Mouse (Mus musculus): ENCODE data around the gene Ccdc141.
A peak's percentile ranks its signal among the peaks of the same experiment; 100 is the strongest.

The Ccdc141 gene

DNA sequence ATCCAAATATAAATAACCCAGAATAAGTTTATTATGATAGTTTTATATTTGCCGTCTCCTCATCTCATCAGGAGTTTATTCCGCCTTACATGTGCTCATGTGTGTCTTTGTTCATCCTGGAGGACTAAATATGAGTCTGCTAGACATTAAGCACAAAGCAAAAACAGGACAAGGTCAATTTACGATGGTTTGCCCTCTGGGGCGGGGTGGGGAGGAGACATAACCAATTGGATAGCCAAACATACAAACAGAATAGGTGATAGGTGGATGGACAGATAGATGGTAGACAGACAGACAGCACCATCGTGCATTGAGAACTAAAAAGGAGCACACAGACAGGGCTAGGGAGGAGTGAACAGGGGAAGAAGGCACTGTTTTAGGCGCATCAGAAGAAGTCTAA lies 3.4 kb upstream of the Ccdc141 start:
- DNase-seq, result no peak

DNA sequence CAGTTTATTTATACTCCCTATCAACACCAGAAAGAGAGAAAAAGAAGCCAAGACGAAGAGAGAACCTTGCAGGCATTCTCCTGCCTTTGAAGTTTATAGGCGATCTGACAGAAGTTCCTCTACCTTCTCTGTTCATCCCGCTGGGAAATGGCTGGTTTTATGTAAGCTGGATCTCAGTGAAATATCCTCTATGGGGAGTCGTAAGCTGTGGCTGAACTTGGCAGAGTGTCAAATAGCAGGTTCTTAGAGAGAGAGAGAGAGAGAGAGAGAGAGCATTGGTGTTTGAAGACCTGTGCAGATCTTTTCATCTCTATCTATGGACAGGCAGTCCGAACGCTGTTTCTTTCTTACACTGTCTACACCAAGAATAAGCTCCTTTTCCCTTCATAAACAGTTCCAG lies 2.9 kb upstream of the Ccdc141 start:
- no peak for DNase-seq

GRCm38 (mm10) chr2:77172241-77172671 lies 1.8 kb upstream of the Ccdc141 start:
- peak in 1 of 2 experiments; percentile 17 for DNase-seq

DNA sequence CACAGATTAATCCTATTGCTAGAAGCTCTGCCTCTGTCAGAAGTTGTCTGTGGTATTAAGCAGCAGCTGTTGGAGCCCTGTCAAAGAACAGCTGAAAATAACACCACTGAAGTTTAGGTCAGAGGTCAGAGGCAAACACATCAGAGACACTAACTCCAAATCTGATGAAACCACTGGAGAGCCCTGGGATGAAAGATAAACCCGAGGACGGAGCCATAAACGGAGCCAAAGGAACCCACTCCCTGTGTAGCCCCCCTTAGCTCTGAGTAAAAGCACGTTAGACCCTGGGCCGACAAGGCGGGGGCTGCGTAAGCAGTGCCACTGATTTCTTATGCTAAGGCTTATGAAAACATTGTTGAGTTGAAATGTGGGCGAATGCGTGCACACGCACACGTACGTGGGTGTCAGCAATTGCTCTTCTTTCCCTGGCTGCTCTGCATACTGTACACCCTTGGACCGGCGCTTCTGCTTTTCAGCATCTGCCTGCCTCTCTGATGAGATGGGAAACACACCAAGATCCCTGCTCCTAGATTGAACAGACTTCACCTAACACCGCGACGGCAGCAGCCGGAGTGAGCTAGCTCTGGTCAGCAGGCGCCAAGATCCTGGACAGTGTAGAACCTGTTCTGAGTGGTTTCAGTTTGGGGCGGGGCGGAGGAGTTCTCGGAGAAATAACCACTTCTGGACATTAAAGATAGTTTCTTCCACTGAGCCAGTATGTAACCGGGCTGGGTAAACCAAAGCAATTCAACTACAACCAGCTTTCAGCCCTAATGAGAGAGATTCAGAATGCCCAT lies 1.2 kb upstream of the Ccdc141 start:
- DNase-seq, result peak; percentile 23 to 42

DNA sequence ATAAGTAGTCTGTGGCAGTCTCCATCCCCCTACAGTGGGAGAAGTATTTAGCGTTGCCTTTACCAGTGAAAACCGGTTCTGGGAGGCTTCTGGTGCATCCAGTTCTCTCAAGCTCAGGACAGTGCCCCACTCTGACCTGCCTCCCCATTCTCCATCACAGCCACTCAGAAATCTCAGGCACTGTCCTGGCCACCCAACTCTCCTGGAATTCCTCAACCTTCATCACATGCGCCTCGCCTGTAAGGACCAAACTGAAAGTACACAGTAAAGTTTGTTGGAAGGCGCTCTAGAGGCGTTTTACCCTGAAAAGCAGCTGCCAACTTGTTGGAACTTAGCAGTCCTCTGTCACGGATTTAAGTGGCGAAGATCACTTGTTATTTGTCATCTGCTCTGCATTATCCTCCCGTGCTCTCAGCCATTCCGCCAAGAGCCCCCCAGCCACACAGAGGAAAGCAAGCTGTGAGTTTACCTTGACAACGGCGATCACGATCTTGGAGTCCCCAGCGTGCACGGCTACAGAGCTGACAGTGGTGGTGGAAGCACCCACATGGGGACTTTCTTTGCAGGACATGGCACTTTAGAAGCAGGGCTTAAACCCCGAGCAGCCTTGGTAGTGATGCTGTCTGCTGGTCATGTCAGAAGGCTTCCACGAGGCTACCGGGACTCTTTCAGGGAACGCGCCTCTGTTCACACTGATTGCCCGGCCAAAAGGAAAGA lies 362 bp downstream of the Ccdc141 start:
- DNase-seq, result peak; percentile 13 to 16

- no peak for DNase-seq
Observed at GRCm38 (mm10) chr2:77169218-77169617, 1.2 kb downstream of the Ccdc141 start.

DNA sequence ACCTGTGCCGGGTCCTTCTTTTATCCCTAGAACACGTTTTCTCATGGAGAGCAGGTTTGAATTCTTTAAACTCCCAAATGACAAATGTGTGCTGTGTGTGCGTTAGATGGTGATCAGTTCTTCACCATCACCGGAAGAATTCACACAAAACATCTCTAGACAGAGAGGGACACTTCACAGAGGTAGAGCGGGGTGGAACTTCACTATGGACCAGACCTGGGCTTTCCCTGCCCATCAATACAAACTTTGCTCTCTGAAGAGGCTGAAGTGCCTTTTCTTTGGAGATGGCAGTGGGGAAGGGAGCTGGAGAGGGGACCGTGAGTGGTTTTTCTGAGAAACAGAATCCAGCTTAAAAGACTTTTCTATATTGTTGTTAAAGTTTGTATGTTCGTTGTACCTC lies 1.7 kb downstream of the Ccdc141 start:
- DNase-seq, result no peak

GRCm38 (mm10) chr2:77168081-77168685 lies 2.3 kb downstream of the Ccdc141 start:
- no peak for DNase-seq

GRCm38 (mm10) chr2:77166366-77166765 lies 4.1 kb downstream of the Ccdc141 start:
- no peak for DNase-seq

DNA sequence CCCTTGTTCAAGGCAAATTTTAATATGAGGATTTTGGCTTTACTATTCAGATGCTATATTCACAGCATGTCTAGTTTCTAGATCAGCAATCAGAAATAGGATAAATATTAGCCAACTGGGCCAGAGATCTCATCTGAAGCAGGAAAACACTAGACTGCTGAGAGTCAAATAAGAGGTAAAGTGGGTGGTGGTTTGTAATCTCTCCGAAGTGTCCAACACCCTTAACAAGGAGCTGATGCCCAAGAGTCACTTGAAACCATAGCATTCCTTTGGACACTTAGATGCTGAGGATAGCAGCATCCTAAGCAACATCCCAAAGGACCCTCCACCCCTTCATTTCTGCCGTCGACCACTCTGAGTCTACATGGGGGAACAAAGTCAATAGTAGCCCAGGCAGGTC lies 5.8 kb downstream of the Ccdc141 start:
- DNase-seq, result no peak

DNA sequence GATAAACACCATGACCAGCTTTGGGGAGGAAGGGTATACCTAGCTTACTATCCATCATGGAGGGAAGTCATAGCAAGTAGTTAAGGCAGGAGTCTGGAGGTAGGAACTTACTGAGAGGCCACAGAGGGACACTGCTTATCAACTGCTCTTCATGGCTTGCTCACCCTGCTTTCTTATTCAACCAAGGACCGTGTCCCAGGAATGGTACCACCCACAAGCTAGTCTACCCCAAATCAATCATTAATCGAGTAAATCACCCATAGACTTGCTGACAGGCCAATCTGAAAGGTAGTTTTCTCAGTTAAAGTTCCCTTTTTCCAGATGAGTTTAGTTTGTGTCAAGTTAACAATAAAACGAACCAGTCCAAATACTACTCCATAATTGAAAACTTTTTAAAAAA lies 7.1 kb downstream of the Ccdc141 start:
- no peak for DNase-seq

- no peak for DNase-seq
Observed at GRCm38 (mm10) chr2:77162135-77162534, 8.3 kb downstream of the Ccdc141 start.

DNA sequence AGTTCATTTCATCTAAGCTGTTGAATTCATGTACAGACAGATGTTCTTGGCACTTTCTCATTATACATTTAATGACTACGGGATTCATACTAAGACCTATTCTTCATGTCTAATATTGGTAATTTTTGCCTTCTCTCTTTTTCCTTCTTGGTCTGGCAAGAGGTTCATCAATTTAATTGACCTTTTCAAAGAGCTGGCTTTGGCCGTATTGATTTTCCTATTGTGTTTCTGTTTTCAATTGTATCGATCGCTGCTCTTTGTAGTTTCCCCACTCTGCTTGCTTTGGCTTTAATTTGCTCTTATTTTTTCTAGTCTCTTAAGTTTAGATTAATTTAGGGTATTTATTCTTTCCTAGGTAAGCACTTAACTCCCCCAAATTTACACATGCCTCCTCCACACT lies 12.9 kb downstream of the Ccdc141 start:
- DNase-seq, result no peak

- DNase-seq, result no peak
Observed at GRCm38 (mm10) chr2:77154080-77154479, 16.4 kb downstream of the Ccdc141 start.

DNA sequence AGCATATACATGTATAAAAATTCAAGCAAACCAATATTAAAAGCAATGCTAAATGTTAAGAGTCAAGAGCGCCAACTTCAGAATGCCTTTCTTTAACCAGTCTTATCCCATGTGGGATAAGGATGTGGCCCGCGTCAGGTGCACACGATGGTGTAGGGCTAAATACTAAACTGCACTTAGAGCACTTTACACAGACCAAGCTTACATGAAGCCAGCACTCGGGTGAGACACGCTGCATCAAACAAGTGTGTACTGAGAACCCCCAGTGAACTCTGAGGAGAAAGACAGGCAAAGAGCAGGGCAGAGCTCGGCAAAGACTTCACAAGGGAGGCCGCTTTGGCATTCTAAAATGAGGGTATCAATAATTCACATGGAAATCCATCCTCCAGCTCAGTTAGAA lies 19.2 kb downstream of the Ccdc141 start:
- no peak for DNase-seq

GRCm38 (mm10) chr2:77149576-77149975 lies 20.9 kb downstream of the Ccdc141 start:
- no peak for DNase-seq

DNA sequence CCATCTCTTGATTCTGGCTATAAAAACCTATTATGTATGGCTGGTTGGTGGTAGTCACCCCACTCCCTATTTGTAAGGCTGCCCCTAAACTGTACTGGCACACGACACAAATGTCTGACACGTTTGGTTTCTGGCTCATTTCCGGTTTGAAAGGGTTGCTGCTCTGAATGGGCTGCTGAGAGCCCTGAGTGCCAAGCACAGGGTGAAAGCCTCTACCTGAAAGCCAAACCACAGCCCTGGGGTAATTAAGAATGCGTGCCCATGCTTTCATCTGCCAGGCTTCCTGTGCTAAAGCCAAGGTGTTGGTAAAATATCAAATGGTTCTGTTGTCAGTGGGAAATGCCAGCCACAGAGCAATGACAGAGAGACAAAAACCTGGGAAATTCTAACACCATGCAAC lies 22.2 kb downstream of the Ccdc141 start:
- DNase-seq, result peak in 1 of 2 experiments; percentile 6

DNA sequence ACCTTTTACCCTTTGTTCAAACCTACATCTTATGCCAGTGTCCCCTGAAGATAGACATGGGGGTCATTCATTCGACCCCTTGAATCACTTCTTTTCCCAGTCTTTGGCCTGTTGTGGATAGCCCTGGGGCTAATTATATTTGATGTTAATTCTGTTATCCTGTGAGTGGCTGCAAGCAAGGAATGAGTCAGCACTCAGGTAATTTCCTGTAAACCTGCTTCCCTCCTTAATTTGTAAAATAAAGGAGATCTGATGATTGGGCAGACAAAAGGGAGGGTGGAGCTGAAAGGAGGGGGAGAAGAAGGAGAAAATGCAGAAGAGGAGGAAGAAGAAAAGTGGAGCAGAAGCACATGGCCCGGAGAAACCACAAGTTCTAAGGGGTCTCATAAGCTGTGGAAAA lies 23.5 kb downstream of the Ccdc141 start:
- DNase-seq, result no peak

GRCm38 (mm10) chr2:77146291-77146690 lies 24.1 kb downstream of the Ccdc141 start:
- no peak for DNase-seq

GRCm38 (mm10) chr2:77143536-77143935 lies 26.9 kb downstream of the Ccdc141 start:
- no peak for DNase-seq

DNA sequence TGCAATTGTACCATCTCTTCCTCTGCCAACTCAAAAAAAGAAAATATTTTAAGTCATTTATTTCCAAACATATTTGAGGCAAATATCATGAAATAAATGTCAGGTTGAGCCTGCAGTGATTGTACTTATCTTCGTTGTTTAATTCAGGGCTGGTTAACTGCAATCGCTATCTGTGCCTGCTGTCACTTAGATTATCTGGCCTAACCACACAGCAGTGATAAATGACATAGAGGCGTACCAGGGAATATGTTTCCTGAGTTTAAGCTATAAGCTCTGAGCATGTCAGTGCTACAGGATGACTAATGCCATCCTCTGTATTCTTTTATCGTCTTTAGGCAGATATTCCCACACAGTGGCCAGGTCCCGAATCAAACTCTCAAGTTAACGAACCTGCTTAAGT lies 31.6 kb downstream of the Ccdc141 start:
- no peak for DNase-seq

- DNase-seq, result no peak
Observed at GRCm38 (mm10) chr2:77134906-77135305, 35.5 kb downstream of the Ccdc141 start.

GRCm38 (mm10) chr2:77133407-77133806 lies 37.0 kb downstream of the Ccdc141 start:
- DNase-seq, result no peak

GRCm38 (mm10) chr2:77126939-77127338 lies 43.5 kb downstream of the Ccdc141 start:
- no peak for DNase-seq

Measured in cerebellum, postnatal 25 days (tissue).